Mouse (Mus musculus) bone marrow, adult 2 months (tissue): ENCODE measurements around the gene Foxn3. TPM values are rescaled to one million over a fixed set of nuclear protein-coding genes. Genes with fewer than 3 reads are reported as not detected.

Experiments used
- H3K27ac ChIP-seq: fragments of 200-500 bp; 2 replicates; pipeline ENCODE4 v1.5.1; 2012; ENCODE audit warnings: low read depth, mild to moderate bottlenecking, control low read depth, inconsistent platforms, low read length; ENCODE audit not compliant: control insufficient read depth, poor library complexity, insufficient read depth
- H3K4me1 ChIP-seq: fragments of 200-500 bp; 2 replicates; pipeline ENCODE4 v1.6.1; 2011; ENCODE audit warnings: low read length; ENCODE audit not compliant: control insufficient read depth, insufficient read depth
- H3K4me3 ChIP-seq: fragments of 200-500 bp; replicated peaks from 2 replicates; pipeline ENCODE3; 2011; ENCODE audit warnings: mild to moderate bottlenecking, low read depth, low read length, control low read depth; ENCODE audit not compliant: control insufficient read depth
- CTCF ChIP-seq: fragments of 200-500 bp; IDR thresholded peaks from 2 replicates; pipeline ENCODE4 v1.5.1; 2011; ENCODE audit warnings: low read length, control low read depth; ENCODE audit not compliant: control insufficient read depth, insufficient read depth
- POLR2A ChIP-seq: fragments of 200-500 bp; IDR thresholded peaks from 2 replicates; pipeline ENCODE4 v1.6.1; 2011; ENCODE audit warnings: low read depth, mild to moderate bottlenecking, control low read depth, low read length, borderline replicate concordance; ENCODE audit not compliant: control insufficient read depth
- WGBS: fragments of 180-500 bp; shearing (Covaris S2); methylation state at CpG from one replicate; pipeline ENCODE4 v1.1.7; 2018; 5-methylcytosine and 5-hydroxymethylcytosine counted together
- polyA plus RNA-seq: library from polyadenylated mRNA; stranded (reverse); fragments of >200 nt; gene quantifications from 2 replicates; pipeline ENCODE4 v1.2.4, GENCODE M21; 2011; ENCODE audit warnings: low replicate concordance; ENCODE audit not compliant: missing spikeins, insufficient read depth, insufficient read length

Gene Foxn3
- polyA plus RNA-seq, 1 experiment = 23.7 TPM

DNA sequence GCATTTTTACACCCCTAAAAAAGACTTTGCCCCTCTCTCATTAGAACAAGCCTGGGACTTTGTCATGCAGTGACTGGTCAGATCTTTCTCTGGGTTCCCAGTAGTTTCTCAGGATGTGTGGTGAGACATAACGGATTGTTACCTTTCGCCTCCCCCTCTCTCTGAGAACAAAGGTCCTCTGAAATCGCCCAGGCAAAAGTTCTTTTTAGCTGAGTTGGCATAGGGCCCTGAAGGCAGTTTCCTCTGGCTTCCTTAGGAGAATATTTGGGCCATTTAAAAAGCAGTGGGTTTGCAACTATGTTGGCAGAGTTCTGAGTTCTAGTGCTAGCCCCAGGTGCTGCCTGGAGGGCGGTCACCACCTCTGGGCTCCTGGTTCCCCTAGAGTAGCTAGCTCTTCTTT is 4.9 kb downstream of the Foxn3 start:
- 50% methylated on average over 4 of the region's 4 CpGs for WGBS
- Histone ChIP-seq H3K27ac (no peak overlapping the region), H3K4me1 (peaks cover 3% of the 10 kb centered on the region), H3K4me3 (no peak overlapping the region)
- no peak for TF ChIP-seq CTCF
- no peak for TF ChIP-seq POLR2A

DNA sequence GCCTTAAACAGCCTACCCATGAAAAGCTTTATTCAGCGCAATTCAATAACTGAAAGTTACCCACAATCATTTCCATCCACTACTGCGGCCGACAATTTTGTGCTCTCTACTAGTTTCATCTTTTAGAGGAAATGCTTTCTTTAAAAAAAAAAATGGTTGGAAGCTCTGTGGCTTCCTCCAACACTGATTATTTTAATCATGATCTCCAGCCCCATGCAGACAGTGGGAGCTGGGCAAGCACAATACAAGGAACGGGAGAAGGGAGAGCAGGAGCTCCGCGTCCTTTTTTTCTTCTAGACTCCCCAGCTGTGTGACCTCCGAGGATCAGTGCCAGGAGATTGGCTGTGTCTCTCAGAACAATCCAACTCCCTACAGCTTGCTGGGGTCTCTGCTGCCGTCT is 5.9 kb downstream of the Foxn3 start:
- Histone ChIP-seq H3K27ac (no peak overlapping the region), H3K4me3 (no peak overlapping the region), H3K4me1 (peaks cover 3% of the 10 kb centered on the region)
- WGBS = 43% methylated on average over 8 of the region's 8 CpGs
- TF ChIP-seq POLR2A = no peak
- no peak for TF ChIP-seq CTCF

DNA sequence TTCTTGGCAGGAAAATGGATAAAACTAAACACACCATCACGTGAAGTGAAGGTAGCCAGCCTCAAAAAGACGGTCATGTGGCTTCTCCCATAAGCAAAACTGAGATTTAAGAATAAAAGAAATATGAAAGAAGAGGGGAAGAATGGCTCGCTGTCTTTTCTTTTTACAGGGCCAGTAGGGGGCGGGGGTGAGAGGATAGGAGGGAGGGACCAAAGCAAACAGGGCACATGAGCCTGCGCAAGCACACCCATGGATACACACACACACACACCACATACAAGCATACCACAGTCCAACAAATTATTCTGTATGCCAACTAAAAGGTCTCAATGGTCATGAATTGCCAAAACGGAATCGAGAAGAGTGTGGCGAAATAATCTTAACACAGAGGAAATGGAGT is 12.8 kb downstream of the Foxn3 start:
- 50% methylated on average over 8 of the region's 8 CpGs for WGBS
- peak; percentile 49; the same call in 1 of the 2 replicates for TF ChIP-seq CTCF
- no peak for TF ChIP-seq POLR2A
- Histone ChIP-seq H3K4me1 (peaks cover 1% of the 10 kb centered on the region; the same call in 1 of the 2 replicates), H3K4me3 (no peak overlapping the region), H3K27ac (no peak overlapping the region)

DNA sequence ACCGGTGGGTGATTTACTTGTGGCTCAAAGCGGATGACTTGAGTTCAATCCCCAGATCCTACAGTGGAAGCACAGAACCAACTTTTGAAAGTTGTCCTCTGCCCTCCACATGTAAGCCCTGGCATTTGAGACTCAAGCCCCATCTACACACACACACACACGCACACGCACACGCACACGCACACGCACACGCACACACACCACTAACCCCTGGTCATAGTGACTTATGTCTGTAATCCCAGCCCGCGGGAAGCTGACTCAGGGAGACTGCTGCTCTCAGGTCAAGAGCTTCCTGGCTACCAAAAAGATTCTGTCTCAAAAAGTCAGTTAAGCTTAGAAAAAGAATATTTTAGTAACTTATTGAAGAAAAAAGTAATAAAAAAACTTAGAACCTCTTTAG is 13.6 kb downstream of the Foxn3 start:
- 89% methylated on average over 10 of the region's 10 CpGs for WGBS
- Histone ChIP-seq H3K27ac (no peak overlapping the region), H3K4me1 (peaks cover 1% of the 10 kb centered on the region; the same call in 1 of the 2 replicates), H3K4me3 (no peak overlapping the region)
- no peak for TF ChIP-seq POLR2A
- TF ChIP-seq CTCF = no peak

DNA sequence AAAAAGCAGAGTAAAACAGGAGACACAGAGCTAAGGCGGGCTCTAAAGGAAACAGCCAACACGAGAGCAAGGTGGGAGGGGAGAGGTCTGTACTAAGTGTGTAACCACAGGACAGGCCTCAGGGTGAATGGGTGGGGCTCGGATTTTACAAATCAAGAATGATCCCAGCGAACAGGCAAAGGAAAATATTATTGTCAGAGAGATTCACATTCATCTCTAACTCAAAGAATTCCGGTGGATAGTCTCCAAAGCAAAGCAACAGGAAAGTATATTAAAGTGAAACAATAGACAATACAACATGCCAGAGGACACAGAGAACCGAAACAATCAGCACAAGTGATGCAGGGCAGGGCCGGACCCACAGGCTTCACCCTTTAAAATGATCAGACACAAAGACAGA is 15.0 kb downstream of the Foxn3 start:
- TF ChIP-seq POLR2A (no peak), CTCF (no peak)
- H3K4me3 ChIP-seq = no peak overlapping the region
- H3K4me1 ChIP-seq = peaks cover 1% of the 10 kb centered on the region; the same call in 1 of the 2 replicates
- 46% methylated on average over 7 of the region's 7 CpGs for WGBS
- H3K27ac ChIP-seq = no peak overlapping the region

DNA sequence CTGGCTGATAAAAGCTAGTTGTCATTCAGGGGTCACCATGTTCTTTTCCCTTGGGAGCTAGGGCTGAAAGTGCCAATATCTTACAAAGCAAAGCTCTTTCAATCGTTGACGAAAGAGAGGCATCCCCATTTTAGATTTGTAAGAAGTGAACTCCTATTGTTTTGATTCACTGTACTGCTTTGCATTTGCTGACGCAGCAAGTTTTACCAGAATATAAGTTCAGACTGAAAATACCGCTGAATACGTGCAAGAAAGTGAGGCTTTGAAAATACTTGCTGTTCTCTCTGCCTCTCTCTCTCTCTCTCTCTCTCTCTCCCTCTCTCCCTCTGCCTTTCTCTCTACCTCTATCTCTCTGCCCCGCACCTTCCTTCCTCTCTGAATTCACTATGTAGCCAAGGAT is 16.1 kb downstream of the Foxn3 start:
- Histone ChIP-seq H3K4me3 (no peak overlapping the region), H3K27ac (no peak overlapping the region), H3K4me1 (peaks cover 1% of the 10 kb centered on the region; the same call in 1 of the 2 replicates)
- WGBS = 89% methylated on average over 6 of the region's 6 CpGs
- TF ChIP-seq POLR2A (no peak), CTCF (no peak)

DNA sequence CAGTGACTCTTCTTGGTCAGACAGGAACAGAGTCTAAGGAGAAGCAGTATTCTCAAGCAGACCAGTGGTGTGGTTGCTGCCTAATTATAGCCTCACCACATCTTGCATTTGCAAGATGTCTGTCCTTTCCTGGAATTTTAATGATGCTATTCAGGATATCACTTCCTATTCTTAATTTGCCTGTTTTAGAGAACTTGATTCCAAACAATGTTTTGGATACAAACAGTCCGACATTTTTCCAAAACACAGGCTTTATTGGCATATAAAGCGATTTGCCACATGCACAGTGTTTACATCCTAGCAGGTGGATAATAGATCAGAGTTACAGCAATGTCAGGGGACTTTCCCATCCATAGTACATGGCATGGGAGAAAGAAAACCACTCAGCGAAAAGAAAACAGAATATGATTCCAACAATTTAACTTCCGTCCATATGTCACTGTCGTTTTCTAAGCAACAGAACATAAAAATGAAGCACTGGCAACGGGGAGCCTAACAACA is 18.1 kb downstream of the Foxn3 start:
- Histone ChIP-seq H3K4me1 (no peaks in the 10 kb centered on the region; the same call in 1 of the 2 replicates), H3K27ac (no peak overlapping the region), H3K4me3 (no peak overlapping the region)
- no peak for TF ChIP-seq POLR2A
- no peak for TF ChIP-seq CTCF
- WGBS = 72% methylated on average over 6 of the region's 6 CpGs

DNA sequence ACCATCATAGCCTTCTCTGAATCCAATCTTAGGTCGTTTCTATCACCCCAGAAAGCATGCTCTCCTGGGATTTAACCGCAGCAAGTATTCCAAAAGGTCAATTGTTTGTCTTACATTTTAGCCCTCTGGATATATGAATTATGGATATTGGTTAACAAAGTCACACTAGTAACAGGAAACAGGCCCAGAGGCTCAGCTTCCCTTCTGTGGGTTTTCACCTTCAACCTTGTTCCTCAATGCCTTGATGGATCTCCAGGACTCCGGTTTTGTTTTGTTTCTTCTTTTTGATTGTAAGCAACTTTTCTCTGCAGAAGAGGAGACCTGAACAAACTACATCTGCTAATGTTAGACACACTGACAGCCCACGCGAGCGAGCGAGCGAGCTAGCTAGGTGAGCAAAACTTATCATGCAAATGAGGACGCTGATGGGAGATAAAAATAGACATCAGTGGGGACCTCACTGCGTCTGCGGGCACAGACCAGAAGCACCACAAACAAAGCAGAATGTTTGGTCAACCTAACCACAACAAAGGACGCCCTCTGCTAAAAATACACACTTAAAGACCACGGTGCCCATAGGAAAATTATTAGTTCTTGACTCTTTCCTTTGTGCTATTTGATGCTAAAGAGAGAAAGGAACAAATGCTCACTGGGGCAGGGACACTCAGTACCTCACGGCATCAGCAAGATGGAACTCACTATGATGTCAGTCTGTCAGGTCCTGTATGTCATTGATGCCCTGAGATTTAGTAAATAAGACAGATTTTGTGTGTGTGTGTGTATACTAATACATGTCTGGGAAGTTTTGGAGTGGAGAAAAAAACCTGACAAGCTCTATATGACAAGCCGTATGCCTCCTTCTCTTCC is 18.9 kb downstream of the Foxn3 start:
- H3K4me1 ChIP-seq = no peaks in the 10 kb centered on the region; the same call in 1 of the 2 replicates
- H3K4me3 ChIP-seq = peak overlapping the region; percentile 23
- TF ChIP-seq CTCF = no peak
- TF ChIP-seq POLR2A = no peak
- WGBS = 10% methylated on average over 15 of the region's 15 CpGs
- H3K27ac ChIP-seq = no peak overlapping the region
